Mouse (Mus musculus) myocyte (in vitro differentiated cells): ENCODE measurements around the gene Ctcf. TPM values are rescaled to one million over a fixed set of nuclear protein-coding genes. Genes with fewer than 3 reads are reported as not detected.

ENCODE experiments used
- H3K27me3 ChIP-seq: one replicate; pipeline ENCODE4 v1.6.1; 2011; ENCODE audit not compliant: control insufficient read depth, insufficient read depth, insufficient read length
- H3K36me3 ChIP-seq: one replicate; pipeline ENCODE4 v1.6.1; 2011; ENCODE audit not compliant: control insufficient read depth, insufficient read depth
- H3K4me2 ChIP-seq: one replicate; pipeline ENCODE4 v1.6.1; 2011; ENCODE audit warnings: low read depth, control low read depth
- H3K4me3 ChIP-seq: one replicate; pipeline ENCODE4 v1.5.1; 2011; ENCODE audit warnings: mild to moderate bottlenecking, control low read depth, moderate library complexity
- H3K79me2 ChIP-seq: one replicate; pipeline ENCODE4 v1.6.1; 2011; ENCODE audit not compliant: control insufficient read depth, insufficient read depth
- H3ac ChIP-seq: one replicate; pipeline ENCODE4 v1.6.1; 2011; ENCODE audit not compliant: control insufficient read depth, insufficient read length
- CEBPB ChIP-seq: IDR thresholded peaks from 2 replicates; pipeline ENCODE4 v1.6.1; 2011; ENCODE audit warnings: mild to moderate bottlenecking, moderate library complexity; ENCODE audit not compliant: poor library complexity, insufficient read depth, severe bottlenecking
- E2F4 ChIP-seq: IDR thresholded peaks from one replicate; pipeline ENCODE4 v1.6.1; 2011; ENCODE audit warnings: mild to moderate bottlenecking, control low read depth, moderate library complexity; ENCODE audit not compliant: insufficient read depth
- MAX ChIP-seq: IDR thresholded peaks from one replicate; pipeline ENCODE4 v1.6.1; 2011; ENCODE audit warnings: low read depth, mild to moderate bottlenecking, control low read depth
- MYOD1 ChIP-seq, 3 experiments: IDR thresholded peaks; one replicate each; pipeline ENCODE4 v1.6.1; 2011; ENCODE audit warnings: control low read depth in 2 of 3, low read depth in 2 of 3, mild to moderate bottlenecking in 2 of 3, moderate library complexity in 1 of 3; ENCODE audit not compliant: insufficient read length in 2 of 3, control insufficient read depth in 1 of 3
- MYOG ChIP-seq, 3 experiments: IDR thresholded peaks; one replicate each; pipeline ENCODE4 v1.6.1; 2011; ENCODE audit warnings: control low read depth in 2 of 3, low read depth in 2 of 3, mild to moderate bottlenecking in 2 of 3; ENCODE audit not compliant: insufficient read length in 2 of 3, control insufficient read depth in 1 of 3, insufficient read depth in 1 of 3
- POLR2A ChIP-seq: IDR thresholded peaks from one replicate; pipeline ENCODE4 v1.6.1; 2011; ENCODE audit warnings: low read depth, mild to moderate bottlenecking, control low read depth, moderate library complexity; ENCODE audit not compliant: insufficient read length
- POLR2AphosphoS2 ChIP-seq: IDR thresholded peaks from one replicate; pipeline ENCODE4 v1.6.1; 2011; ENCODE audit warnings: low read depth, control low read depth; ENCODE audit not compliant: insufficient read length
- REST ChIP-seq: IDR thresholded peaks from one replicate; pipeline ENCODE4 v1.6.1; 2011; ENCODE audit warnings: mild to moderate bottlenecking, control low read depth, moderate library complexity; ENCODE audit not compliant: insufficient read depth, insufficient read length
- SRF ChIP-seq: IDR thresholded peaks from one replicate; pipeline ENCODE4 v1.6.1; 2011; ENCODE audit warnings: low read depth; ENCODE audit not compliant: control insufficient read depth, insufficient read length
- TCF12 ChIP-seq: IDR thresholded peaks from one replicate; pipeline ENCODE4 v1.6.1; 2011; ENCODE audit warnings: mild to moderate bottlenecking, control low read depth; ENCODE audit not compliant: poor library complexity, insufficient read depth, severe bottlenecking
- TCF3 ChIP-seq: IDR thresholded peaks from one replicate; pipeline ENCODE4 v1.6.1; 2011; ENCODE audit warnings: low read depth, control low read depth; ENCODE audit not compliant: insufficient read length
- USF1 ChIP-seq: IDR thresholded peaks from one replicate; pipeline ENCODE4 v1.6.1; 2011; ENCODE audit warnings: low read depth, mild to moderate bottlenecking, control low read depth, moderate library complexity
- polyA plus RNA-seq: library from polyadenylated mRNA; unstranded; fragments of >200 nt; fragmentation: generic; extraction: Trizol; gene quantifications from one replicate; pipeline ENCODE4 v1.2.1, GENCODE M21; 2012; ENCODE audit warnings: missing spikeins

The Ctcf gene
- polyA plus RNA-seq, 1 experiment: 17.6 TPM

DNA sequence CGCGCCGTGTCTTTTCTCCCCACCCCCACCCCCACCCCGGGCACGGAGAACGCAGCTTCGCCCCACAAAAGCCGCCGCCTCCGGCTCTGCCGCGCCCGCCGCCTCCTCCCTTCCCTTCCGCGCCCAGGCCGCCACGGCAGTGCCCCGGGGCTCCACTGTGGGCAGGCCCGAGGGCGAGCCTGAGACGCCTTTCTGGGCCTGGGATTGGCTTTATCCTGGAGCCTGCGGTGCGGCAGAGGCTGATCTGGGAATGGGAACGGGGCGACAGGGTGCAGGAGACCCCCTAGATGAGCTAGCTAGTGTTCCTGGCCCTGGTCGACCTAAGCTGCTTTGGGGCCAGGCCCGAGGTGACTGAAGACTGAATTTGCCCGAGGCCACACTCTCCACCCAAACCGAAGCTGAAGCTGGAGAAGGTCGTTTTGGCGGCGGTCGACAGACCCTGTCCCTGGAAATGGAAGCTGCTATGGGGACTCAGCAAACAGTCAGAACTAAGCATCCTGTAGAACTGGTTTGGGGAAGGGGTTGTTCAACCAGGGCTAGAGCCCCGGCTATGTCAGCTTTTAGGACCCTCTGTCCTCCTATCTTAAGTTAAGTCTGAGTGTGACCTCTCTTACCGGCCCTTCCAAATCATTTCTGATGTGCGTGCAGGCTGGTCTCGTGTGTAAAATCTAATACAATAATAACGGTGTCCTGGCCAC, 30.7 kb upstream of the Ctcf start:
- no peak for TF ChIP-seq USF1
- no peak for TF ChIP-seq REST
- no peak for TF ChIP-seq POLR2AphosphoS2
- no peak for TF ChIP-seq CEBPB
- no peak for TF ChIP-seq MYOD1 (IDR thresholded peaks at IDR 0.05; ENCODE audit: control insufficient read depth in 1 of 3, insufficient read length in 2 of 3, low read depth in 2 of 3)
- TF ChIP-seq POLR2A: no peak
- TF ChIP-seq SRF: no peak
- no peak for TF ChIP-seq TCF12
- Histone ChIP-seq H3K4me3 (peak overlapping the region; percentile 84), H3K4me2 (peak overlapping the region; percentile 98), H3K27me3 (no peaks in the 10 kb centered on the region), H3ac (peak overlapping the region; percentile 71), H3K36me3 (no peaks in the 10 kb centered on the region), H3K79me2 (peaks cover 41% of the 10 kb centered on the region)

GRCm38 (mm10) chr8:105606189-105607023, 30.0 kb upstream of the Ctcf start:
- peak overlapping the region; percentile 71 for H3ac ChIP-seq
- H3K79me2 ChIP-seq: peaks cover 48% of the 10 kb centered on the region
- H3K4me2 ChIP-seq: peak overlapping the region; percentile 98
- TF ChIP-seq POLR2AphosphoS2 (peak; percentile 96), MYOD1 (IDR thresholded peaks at IDR 0.05; ENCODE audit: control insufficient read depth in 1 of 3, insufficient read length in 2 of 3, low read depth in 2 of 3) (peak in 1 of 3 experiments; percentile 9), TCF3 (no peak), E2F4 (no peak), REST (no peak), USF1 (peak; percentile 59), MAX (no peak), SRF (no peak), MYOG (IDR thresholded peaks at IDR 0.05; ENCODE audit: control insufficient read depth in 1 of 3, insufficient read depth in 1 of 3, insufficient read length in 2 of 3, low read depth in 2 of 3) (peak in 1 of 3 experiments; percentile 61), TCF12 (no peak), POLR2A (peak; percentile 98)
- peak overlapping the region; percentile 84 for H3K4me3 ChIP-seq
- H3K27me3 ChIP-seq: no peaks in the 10 kb centered on the region
- H3K36me3 ChIP-seq: no peaks in the 10 kb centered on the region

GRCm38 (mm10) chr8:105607062-105607461, 29.3 kb upstream of the Ctcf start:
- H3K4me3 ChIP-seq: peak overlapping the region; percentile 84
- H3ac ChIP-seq: no peak overlapping the region
- peak overlapping the region; percentile 98 for H3K4me2 ChIP-seq
- TF ChIP-seq MAX (no peak), CEBPB (no peak), TCF12 (no peak), MYOD1 (IDR thresholded peaks at IDR 0.05; ENCODE audit: control insufficient read depth in 1 of 3, insufficient read length in 2 of 3, low read depth in 2 of 3) (no peak)
- H3K79me2 ChIP-seq: peaks cover 55% of the 10 kb centered on the region
- H3K27me3 ChIP-seq: no peaks in the 10 kb centered on the region
- H3K36me3 ChIP-seq: no peaks in the 10 kb centered on the region

- Histone ChIP-seq H3K4me3 (peak overlapping the region; percentile 84), H3ac (no peak overlapping the region), H3K4me2 (no peak overlapping the region), H3K79me2 (peaks cover 61% of the 10 kb centered on the region), H3K27me3 (no peaks in the 10 kb centered on the region), H3K36me3 (no peaks in the 10 kb centered on the region)
- TF ChIP-seq MYOD1 (IDR thresholded peaks at IDR 0.05; ENCODE audit: control insufficient read depth in 1 of 3, insufficient read length in 2 of 3, low read depth in 2 of 3): no peak
These were observed 28.7 kb upstream of the Ctcf start for GRCm38 (mm10) chr8:105607684-105608083.

- Histone ChIP-seq H3K36me3 (no peaks in the 10 kb centered on the region), H3K27me3 (no peaks in the 10 kb centered on the region), H3K4me2 (peak overlapping the region; percentile 6), H3K79me2 (peaks cover 65% of the 10 kb centered on the region), H3ac (no peak overlapping the region), H3K4me3 (no peak overlapping the region)
- TF ChIP-seq MYOG (IDR thresholded peaks at IDR 0.05; ENCODE audit: control insufficient read depth in 1 of 3, insufficient read depth in 1 of 3, insufficient read length in 2 of 3, low read depth in 2 of 3): no peak
- no peak for TF ChIP-seq USF1
- TF ChIP-seq MAX: no peak
- TF ChIP-seq POLR2AphosphoS2: no peak
- no peak for TF ChIP-seq MYOD1 (IDR thresholded peaks at IDR 0.05; ENCODE audit: control insufficient read depth in 1 of 3, insufficient read length in 2 of 3, low read depth in 2 of 3)
- no peak for TF ChIP-seq POLR2A
- no peak for TF ChIP-seq TCF12
- TF ChIP-seq SRF: no peak
- TF ChIP-seq TCF3: no peak
- no peak for TF ChIP-seq CEBPB
- no peak for TF ChIP-seq E2F4
- TF ChIP-seq REST: no peak
These were observed 27.0 kb upstream of the Ctcf start for GRCm38 (mm10) chr8:105609355-105609754.
